In genomic region chr2:156720675-156721553, GRCm38 (mm10) we compare ENCODE assay signal across 8 mouse cellular contexts. TPM values are rescaled to one million over a fixed set of nuclear protein-coding genes. Genes with fewer than 3 reads are reported as not detected.
A peak's percentile ranks its signal among the peaks of the same experiment; 100 is the strongest.
DNase-seq lines count a peak whose midpoint lies in the region; ATAC-seq and TF ChIP-seq lines count a peak whose summit lies in the region.

No protein-coding gene starts in this region.

- peak; percentile 85 for TF ChIP-seq POLR2A in olfactory bulb, adult 2 months (IDR thresholded peaks at IDR 0.05; ENCODE audit: insufficient read depth, low read depth, low read length)

- peak; percentile 73 for TF ChIP-seq CTCF in olfactory bulb, adult 2 months (IDR thresholded peaks at IDR 0.05; ENCODE audit: insufficient read depth, low read depth, low read length)

- H3K4me1 ChIP-seq in lung, embryonic 15.5 days, result peaks cover 67% of the 10 kb centered on the region
- peaks cover 45% of the 10 kb centered on the region for H3K4me1 ChIP-seq in olfactory bulb, adult 2 months (ENCODE audit: control insufficient read depth, insufficient read depth, low read length)

- H3K9ac ChIP-seq in lung, embryonic 15.5 days, result peak overlapping the region; percentile 90

- peak; percentile 96 for DNase-seq in MN1 (ENCODE audit: low spot score)
- peak; percentile 94 for DNase-seq in cerebellum, adult 8-10 months
- peak; percentile 95 for DNase-seq in forelimb bud, embryonic 11.5 days (ENCODE audit: low read depth, low spot score)
- peak; percentile 82 for DNase-seq in layer of hippocampus, adult 9-10 months (ENCODE audit: low spot score)
- peak; percentile 78 to 83 for DNase-seq in thymus, adult 18-20 months

- WGBS in lung, embryonic 15.5 days, result under 1% methylated on average over 112 of the region's 114 CpGs
- under 1% methylated on average over 109 of the region's 114 CpGs for WGBS in olfactory bulb, adult 2 months

- no peaks in the 10 kb centered on the region for H3K9me3 ChIP-seq in lung, embryonic 15.5 days

- H3K27me3 ChIP-seq in lung, embryonic 15.5 days, result no peaks in the 10 kb centered on the region

- ATAC-seq in hematopoietic stem cell, adult 5-6 weeks (replicated peaks in 1 of 2; ENCODE audit: insufficient read depth in 1 of 2, low FRiP score in 2 of 2, low TSS enrichment in 1 of 2, low read depth in 1 of 2, poor library complexity in 2 of 2, severe bottlenecking in 2 of 2), result peak; percentile 64 to 71
- ATAC-seq in lung, embryonic 15.5 days (ENCODE audit: borderline replicate concordance, extremely low read depth, low FRiP score, low TSS enrichment), result peak; percentile 90

- peak overlapping the region; percentile 84 for H3K27ac ChIP-seq in lung, embryonic 15.5 days
- H3K27ac ChIP-seq in olfactory bulb, adult 2 months (ENCODE audit: insufficient read depth, low read depth, low read length), result peak overlapping the region; percentile 93

- H3K4me3 ChIP-seq in lung, embryonic 15.5 days, result peak overlapping the region; percentile 96
- peak overlapping the region; percentile 98 for H3K4me3 ChIP-seq in olfactory bulb, adult 2 months (ENCODE audit: insufficient read depth, low read depth, low read length)

- H3K36me3 ChIP-seq in lung, embryonic 15.5 days, result no peaks in the 10 kb centered on the region

- H3K4me2 ChIP-seq in lung, embryonic 15.5 days, result peak overlapping the region; percentile 89

RNA-seq across cellular contexts. Expression of gene Myl9, which starts 54.3 kb away (rescaled TPM):
- 0.89 TPM in 1 of 2 replicates, not detected in the other for total RNA-seq in hematopoietic stem cell, adult 5-6 weeks (2017)
- polyA plus RNA-seq in lung, embryonic 15.5 days (2015; fragmentation: Nextera tagmentation; extraction: Ambion mirVana), result 443 and 454 TPM in 2 replicates
- polyA plus RNA-seq in olfactory bulb, adult 2 months (2012; ENCODE audit: insufficient read depth, insufficient read length, low replicate concordance, missing spikeins), result not detected in 2 replicates

Comparison
In these comparisons a context has a peak if more than half of its experiments do, and no peak if none do; other contexts are left out.
1. Peak in every context shown above with its lines: DNase-seq, ATAC-seq, H3K4me3 ChIP-seq and H3K27ac ChIP-seq.